Mouse (Mus musculus) C2C12 (cell line): ENCODE measurements around the gene Ypel3.

ENCODE experiments used
- CTCF ChIP-seq: IDR thresholded peaks from one replicate; pipeline ENCODE4 v1.5.1; 2011; ENCODE audit not compliant: control insufficient read depth, insufficient read depth, insufficient read length
- MYOG ChIP-seq: IDR thresholded peaks from one replicate; pipeline ENCODE4 v1.6.1; 2011; ENCODE audit not compliant: control insufficient read depth, insufficient read length; ENCODE audit errors: extremely low read depth
- USF1 ChIP-seq: IDR thresholded peaks from one replicate; pipeline ENCODE4 v1.6.1; 2011; ENCODE audit warnings: low read depth, mild to moderate bottlenecking, control low read depth, moderate library complexity

- no peak for TF ChIP-seq CTCF
- TF ChIP-seq USF1, result no peak
- no peak for TF ChIP-seq MYOG
Measured at GRCm38 (mm10) chr7:126796350-126796932, 19.7 kb downstream of the Ypel3 start.
